Mouse (Mus musculus) forebrain, embryonic 11.5 days (tissue): ENCODE data around the gene Sec14l2. TPM values are rescaled to one million over a fixed set of nuclear protein-coding genes. Genes with fewer than 3 reads are reported as not detected.

ENCODE experiments used
- ATAC-seq: fragments of 200-750 bp; cut with Nextera tagmentation; replicated peaks from 2 replicates; pipeline ENCODE4 v1.8.0; 2017; ENCODE audit warnings: moderate TSS enrichment; ENCODE audit not compliant: low FRiP score
- DNase-seq: peaks from one replicate; pipeline ENCODE4 v3.0.0-alpha.2; 2017; ENCODE audit warnings: low spot score
- H3K27ac ChIP-seq: fragments of 300-500 bp; sonication (generic); 2 replicates; pipeline ENCODE4 v1.5.1; 2014; ENCODE audit warnings: low read depth, low read length
- H3K27me3 ChIP-seq: fragments of 300-500 bp; sonication (generic); 2 replicates; pipeline ENCODE4 v1.6.1; 2014; ENCODE audit warnings: mild to moderate bottlenecking, low read length, mixed read lengths; ENCODE audit not compliant: control insufficient read depth, insufficient read depth
- H3K36me3 ChIP-seq: fragments of 300-500 bp; sonication (generic); 2 replicates; pipeline ENCODE4 v1.6.1; 2014; ENCODE audit warnings: mild to moderate bottlenecking, low read length, moderate library complexity, mixed read lengths; ENCODE audit not compliant: control insufficient read depth, insufficient read depth
- H3K4me1 ChIP-seq: fragments of 300-500 bp; sonication (generic); replicated peaks from 2 replicates; pipeline ENCODE4 v1.6.1; 2014; ENCODE audit warnings: low read length, mixed read lengths; ENCODE audit not compliant: control insufficient read depth, insufficient read depth
- H3K4me2 ChIP-seq: fragments of 300-500 bp; sonication (generic); 2 replicates; pipeline ENCODE4 v1.6.1; 2014; ENCODE audit warnings: low read depth, mild to moderate bottlenecking, low read length, moderate library complexity, mixed read lengths; ENCODE audit not compliant: severe bottlenecking
- H3K4me3 ChIP-seq: fragments of 300-500 bp; sonication (generic); 2 replicates; pipeline ENCODE4 v1.5.1; 2014; ENCODE audit warnings: low read depth, low read length
- H3K9ac ChIP-seq: fragments of 300-500 bp; sonication (generic); 2 replicates; pipeline ENCODE4 v1.6.1; 2014; ENCODE audit warnings: low read length
- H3K9me3 ChIP-seq: fragments of 300-500 bp; sonication (generic); 2 replicates; pipeline ENCODE4 v1.6.1; 2016; ENCODE audit warnings: low read length, mixed read lengths; ENCODE audit not compliant: control insufficient read depth
- WGBS: fragments of 180-500 bp; shearing (Covaris S2); extraction: QIAGEN DNeasy Blood & Tissue Kit; methylation state at CpG from one replicate; pipeline ENCODE4 v1.1.7; 2014; 5-methylcytosine and 5-hydroxymethylcytosine counted together
- polyA plus RNA-seq: library from polyadenylated mRNA; unstranded; fragments of >200 nt; fragmentation: Nextera tagmentation; extraction: Ambion mirVana; gene quantifications from 2 replicates; pipeline ENCODE4 v1.2.1, GENCODE M21; 2014

The Sec14l2 gene
- polyA plus RNA-seq, 1 experiment from 2014 or later, result 2.1 TPM

DNA sequence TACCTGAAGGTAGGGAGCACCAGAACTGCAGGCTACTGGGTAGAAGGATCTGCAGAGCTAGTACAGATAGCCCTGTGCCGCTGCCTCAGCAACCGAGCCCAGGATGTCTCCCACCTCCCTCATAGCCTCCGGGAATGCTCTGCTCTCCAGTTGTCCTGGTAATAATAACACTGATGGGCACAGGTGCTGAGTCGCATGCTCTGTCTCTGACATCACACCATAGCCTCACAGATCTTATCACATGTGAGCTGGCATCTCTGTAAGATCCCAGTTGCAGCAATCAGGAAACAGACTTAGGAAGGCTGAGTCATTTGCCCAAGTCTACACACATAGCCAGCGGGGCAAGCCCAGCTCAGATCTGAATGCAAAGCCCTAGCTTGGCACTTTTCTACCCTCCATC is 21.4 kb downstream of the Sec14l2 start:
- no peaks in the 10 kb centered on the region for H3K9me3 ChIP-seq
- H3K4me1 ChIP-seq, result peaks cover 4% of the 10 kb centered on the region; the same call in 1 of the 2 replicates
- no peak overlapping the region for H3K4me2 ChIP-seq
- no peak for ATAC-seq
- no peaks in the 10 kb centered on the region for H3K36me3 ChIP-seq
- no peak overlapping the region for H3K9ac ChIP-seq
- H3K27ac ChIP-seq, result no peak overlapping the region
- no peak for DNase-seq
- WGBS, result 79% methylated on average over 5 of the region's 5 CpGs
- no peak overlapping the region for H3K4me3 ChIP-seq
- H3K27me3 ChIP-seq, result no peaks in the 10 kb centered on the region

DNA sequence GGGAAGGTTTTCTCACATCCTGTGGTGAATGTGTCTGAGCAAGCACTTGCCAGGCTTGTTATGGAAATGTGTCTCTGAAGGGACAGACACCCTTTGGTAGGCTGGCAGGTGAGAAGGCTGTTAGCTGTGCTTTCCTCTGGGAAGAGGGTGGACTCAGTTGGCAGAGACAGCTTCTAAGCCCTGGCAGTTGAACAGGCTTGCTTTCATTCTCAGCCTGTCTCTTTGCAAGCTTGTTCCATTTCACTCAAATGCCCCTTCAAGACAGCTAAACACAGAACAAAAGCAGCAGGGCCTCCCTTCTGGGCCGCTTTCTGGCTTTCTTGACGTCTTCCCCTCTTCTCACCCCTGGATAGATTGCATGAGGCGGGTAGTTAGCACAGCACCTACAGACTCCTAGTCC is 23.8 kb downstream of the Sec14l2 start:
- H3K4me2 ChIP-seq, result no peak overlapping the region
- H3K4me3 ChIP-seq, result no peak overlapping the region
- DNase-seq (no peak), ATAC-seq (no peak)
- no peaks in the 10 kb centered on the region for H3K27me3 ChIP-seq
- no peak overlapping the region for H3K9ac ChIP-seq
- H3K27ac ChIP-seq, result no peak overlapping the region
- no peaks in the 10 kb centered on the region for H3K36me3 ChIP-seq
- WGBS, result 71% methylated on average over 3 of the region's 3 CpGs
- peaks cover 9% of the 10 kb centered on the region; the same call in 1 of the 2 replicates for H3K4me1 ChIP-seq
- no peaks in the 10 kb centered on the region for H3K9me3 ChIP-seq

GRCm38 (mm10) chr11:4098816-4099215 is 24.4 kb downstream of the Sec14l2 start:
- H3K9me3 ChIP-seq, result no peaks in the 10 kb centered on the region
- H3K4me2 ChIP-seq, result no peak overlapping the region
- H3K9ac ChIP-seq, result no peak overlapping the region
- WGBS, result 73% methylated on average over 7 of the region's 7 CpGs
- DNase-seq, result no peak
- H3K4me3 ChIP-seq, result no peak overlapping the region
- no peaks in the 10 kb centered on the region for H3K27me3 ChIP-seq
- H3K36me3 ChIP-seq, result no peaks in the 10 kb centered on the region
- H3K4me1 ChIP-seq, result peaks cover 9% of the 10 kb centered on the region; the same call in 1 of the 2 replicates
- no peak for ATAC-seq
- no peak overlapping the region for H3K27ac ChIP-seq

DNA sequence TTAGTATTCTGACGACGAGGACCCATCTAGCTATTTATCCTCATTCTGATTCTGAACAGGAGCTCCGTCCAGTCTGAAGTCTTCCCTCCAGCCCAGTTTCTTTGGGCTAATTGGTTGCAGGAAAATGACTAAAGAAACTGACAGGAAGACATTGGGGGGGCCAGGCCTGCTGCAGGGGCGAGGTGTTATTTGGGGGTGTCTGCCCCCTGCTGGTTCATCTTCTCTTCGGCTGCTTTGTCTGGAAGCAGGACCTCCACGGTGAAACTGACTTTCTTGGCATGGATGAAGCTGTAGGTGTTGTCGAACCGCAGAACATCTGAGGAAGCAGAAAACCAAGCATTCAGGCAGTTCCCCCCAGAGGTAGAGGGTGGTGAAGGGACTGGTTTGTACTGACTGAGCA is 25.1 kb downstream of the Sec14l2 start:
- no peak for ATAC-seq
- 69% methylated on average over 8 of the region's 8 CpGs for WGBS
- Histone ChIP-seq H3K4me3 (no peak overlapping the region), H3K27ac (no peak overlapping the region), H3K4me2 (no peak overlapping the region), H3K9me3 (no peaks in the 10 kb centered on the region), H3K36me3 (no peaks in the 10 kb centered on the region), H3K9ac (no peak overlapping the region), H3K4me1 (peaks cover 9% of the 10 kb centered on the region; the same call in 1 of the 2 replicates), H3K27me3 (no peaks in the 10 kb centered on the region)
- DNase-seq, result no peak

DNA sequence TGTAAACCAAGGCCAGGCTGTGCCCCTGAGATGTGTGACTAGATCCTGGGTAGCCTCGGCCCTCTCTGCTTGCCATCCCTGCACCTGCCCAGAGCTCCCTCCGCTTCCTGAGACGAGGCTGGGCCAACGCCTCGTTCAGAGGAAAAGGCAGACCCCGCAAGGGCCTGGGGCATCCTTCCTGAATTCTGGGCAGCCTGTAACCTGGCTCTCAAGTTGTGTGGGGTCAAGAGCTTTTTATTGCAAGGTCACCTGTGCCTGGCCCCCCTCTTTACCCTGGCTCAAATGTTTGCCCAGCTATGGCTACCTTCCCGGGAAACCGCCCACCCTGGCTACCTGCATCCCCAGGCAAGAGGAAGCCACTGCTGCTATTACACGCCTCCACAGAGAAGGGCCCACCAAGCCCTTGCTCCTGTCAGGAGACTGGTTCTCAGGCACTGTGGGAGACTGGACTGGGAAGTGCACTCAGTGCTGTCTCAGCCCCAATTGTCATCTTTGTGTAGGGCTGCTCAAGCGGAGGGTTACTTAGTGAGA is 26.1 kb downstream of the Sec14l2 start:
- H3K4me1 ChIP-seq, result peaks cover 9% of the 10 kb centered on the region; the same call in 1 of the 2 replicates
- DNase-seq (peak; percentile 60), ATAC-seq (peak; percentile 46)
- peak overlapping the region; percentile 90 for H3K4me2 ChIP-seq
- H3K27ac ChIP-seq, result peak overlapping the region; percentile 84
- no peaks in the 10 kb centered on the region for H3K9me3 ChIP-seq
- peak overlapping the region; percentile 77 for H3K9ac ChIP-seq
- no peaks in the 10 kb centered on the region for H3K36me3 ChIP-seq
- WGBS, result 20% methylated on average over 10 of the region's 10 CpGs
- H3K4me3 ChIP-seq, result peak overlapping the region; percentile 46
- no peaks in the 10 kb centered on the region for H3K27me3 ChIP-seq

- H3K4me1 ChIP-seq, result peaks cover 9% of the 10 kb centered on the region; the same call in 1 of the 2 replicates
- peak overlapping the region; percentile 77 for H3K9ac ChIP-seq
- peak overlapping the region; percentile 84 for H3K27ac ChIP-seq
- no peaks in the 10 kb centered on the region for H3K9me3 ChIP-seq
- H3K4me2 ChIP-seq, result peak overlapping the region; percentile 90
- H3K27me3 ChIP-seq, result no peaks in the 10 kb centered on the region
- 3% methylated on average over 45 of the region's 45 CpGs for WGBS
- ATAC-seq, result peak; percentile 93
- peak overlapping the region; percentile 46 for H3K4me3 ChIP-seq
- DNase-seq, result peak; percentile 99
- H3K36me3 ChIP-seq, result no peaks in the 10 kb centered on the region
Observed at GRCm38 (mm10) chr11:4096054-4096984, 26.9 kb downstream of the Sec14l2 start.

GRCm38 (mm10) chr11:4095171-4096053 is 27.8 kb downstream of the Sec14l2 start, which contains the start of gene Mtfp1:
Gene Mtfp1, minus strand, starts transcription at chr11:4095445.
- Histone ChIP-seq H3K27ac (0 out of 2 replicates have a peak within 1 kb of the TSS, but pooled peaks have one; percentile 50), H3K36me3 (no peaks in the 10 kb centered on the region), H3K4me2 (peak within 1 kb of the TSS; percentile 90), H3K4me1 (peaks cover 9% of the 10 kb centered on the region; the same call in 1 of the 2 replicates), H3K9me3 (no peaks in the 10 kb centered on the region), H3K9ac (peak within 1 kb of the TSS; percentile 55), H3K4me3 (peak within 1 kb of the TSS; percentile 51), H3K27me3 (no peaks in the 10 kb centered on the region)
- WGBS, result 8% methylated on average over 34 of the region's 34 CpGs
- ATAC-seq, result no peak
- peak; percentile 73 for DNase-seq
